Mouse (Mus musculus) hindbrain, embryonic 14.5 days (tissue): ENCODE results near the gene Cab39. TPM values are rescaled to one million over a fixed set of nuclear protein-coding genes. Genes with fewer than 3 reads are reported as not detected.

Source experiments
- ATAC-seq: fragments of 200-750 bp; cut with Nextera tagmentation; 2 replicates; pipeline ENCODE4 v1.8.0; 2017; ENCODE audit warnings: moderate number of reproducible peaks, mild to moderate bottlenecking, moderate TSS enrichment, moderate library complexity; ENCODE audit not compliant: low FRiP score
- DNase-seq: peaks from one replicate; pipeline ENCODE4 v3.0.0-alpha.2; 2015; ENCODE audit warnings: low spot score
- H3K27ac ChIP-seq: fragments of 300-500 bp; sonication (generic); 2 replicates; pipeline ENCODE4 v1.5.1; 2014; ENCODE audit warnings: mild to moderate bottlenecking, moderate library complexity
- H3K27me3 ChIP-seq: fragments of 300-500 bp; sonication (generic); 2 replicates; pipeline ENCODE4 v1.6.1; 2014; ENCODE audit warnings: mild to moderate bottlenecking, low read length, mixed read lengths; ENCODE audit not compliant: control insufficient read depth, insufficient read depth
- H3K36me3 ChIP-seq: fragments of 300-500 bp; sonication (generic); replicated peaks from 2 replicates; pipeline ENCODE4 v1.6.1; 2014; ENCODE audit not compliant: control insufficient read depth, insufficient read depth
- H3K4me1 ChIP-seq: fragments of 300-500 bp; sonication (generic); replicated peaks from 2 replicates; pipeline ENCODE4 v1.6.1; 2014; ENCODE audit warnings: antibody characterized with exemption, low read length, mixed read lengths; ENCODE audit not compliant: control insufficient read depth, insufficient read depth
- H3K4me2 ChIP-seq: fragments of 300-500 bp; sonication (generic); replicated peaks from 2 replicates; pipeline ENCODE4 v1.6.1; 2014; ENCODE audit warnings: mild to moderate bottlenecking, moderate library complexity
- H3K4me3 ChIP-seq: fragments of 300-500 bp; sonication (generic); replicated peaks from 2 replicates; pipeline ENCODE4 v1.5.1; 2014; ENCODE audit warnings: mild to moderate bottlenecking, low read length
- H3K9ac ChIP-seq: fragments of 300-500 bp; sonication (generic); 2 replicates; pipeline ENCODE4 v1.6.1; 2014
- H3K9me3 ChIP-seq: fragments of 300-500 bp; sonication (generic); 2 replicates; pipeline ENCODE4 v1.6.1; 2016; ENCODE audit warnings: low read length; ENCODE audit not compliant: control insufficient read depth
- WGBS: fragments of 180-500 bp; shearing (Covaris S2); extraction: QIAGEN DNeasy Blood & Tissue Kit; methylation state at CpG from one replicate; pipeline ENCODE4 v1.1.7; 2014; 5-methylcytosine and 5-hydroxymethylcytosine counted together
- microRNA-seq: library from miRNA; unstranded; fragments of <30 nt; microRNA quantifications from one replicate; pipeline ENCODE4, GENCODE M21; 2016
- polyA plus RNA-seq: library from polyadenylated mRNA; unstranded; fragments of >200 nt; fragmentation: Nextera tagmentation; extraction: Ambion mirVana; gene quantifications from 2 replicates; pipeline ENCODE4 v1.2.1, GENCODE M21; 2014

The Cab39 gene
- polyA plus RNA-seq, 1 experiment from 2014 or later: 77.8 TPM

GRCm38 (mm10) chr1:85898761-85899387 is 105.6 kb downstream of the Cab39 start:
- Histone ChIP-seq H3K4me3 (0 out of 2 replicates have a peak overlapping the region, but pooled peaks have one; percentile 2), H3K27ac (peak overlapping the region; percentile 80), H3K36me3 (peaks cover 10% of the 10 kb centered on the region), H3K4me2 (peak overlapping the region; percentile 65), H3K9me3 (no peaks in the 10 kb centered on the region), H3K4me1 (peaks cover 69% of the 10 kb centered on the region), H3K27me3 (no peaks in the 10 kb centered on the region), H3K9ac (peak overlapping the region; percentile 84)
- DNase-seq (peak; percentile 27), ATAC-seq (no peak)
- 17% methylated on average over 12 of the region's 12 CpGs for WGBS

DNA sequence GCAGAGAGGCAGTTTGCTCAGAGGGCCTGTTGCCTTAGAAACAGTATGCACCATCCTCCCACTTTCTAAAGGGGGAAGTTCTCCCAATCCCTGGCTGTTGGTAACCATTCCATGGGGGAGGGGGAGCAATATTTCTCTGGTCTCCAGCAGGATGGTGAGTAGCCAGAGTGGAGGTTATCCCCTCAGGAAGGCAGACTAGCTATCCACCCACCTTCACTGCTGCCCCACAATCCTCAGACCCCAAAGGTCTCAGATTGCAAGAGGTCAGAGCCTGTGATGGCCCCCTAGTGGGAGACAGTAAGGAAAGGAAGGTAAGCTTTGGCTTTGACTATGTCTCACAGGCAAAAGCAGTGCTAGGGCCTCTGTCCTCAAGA is 106.1 kb downstream of the Cab39 start:
- Histone ChIP-seq H3K4me3 (0 out of 2 replicates have a peak overlapping the region, but pooled peaks have one; percentile 2), H3K9ac (peak overlapping the region; percentile 84), H3K9me3 (no peaks in the 10 kb centered on the region), H3K4me1 (peaks cover 69% of the 10 kb centered on the region), H3K36me3 (peaks cover 15% of the 10 kb centered on the region), H3K4me2 (peak overlapping the region; percentile 65), H3K27me3 (no peaks in the 10 kb centered on the region), H3K27ac (peak overlapping the region; percentile 80)
- DNase-seq (no peak), ATAC-seq (no peak)

DNA sequence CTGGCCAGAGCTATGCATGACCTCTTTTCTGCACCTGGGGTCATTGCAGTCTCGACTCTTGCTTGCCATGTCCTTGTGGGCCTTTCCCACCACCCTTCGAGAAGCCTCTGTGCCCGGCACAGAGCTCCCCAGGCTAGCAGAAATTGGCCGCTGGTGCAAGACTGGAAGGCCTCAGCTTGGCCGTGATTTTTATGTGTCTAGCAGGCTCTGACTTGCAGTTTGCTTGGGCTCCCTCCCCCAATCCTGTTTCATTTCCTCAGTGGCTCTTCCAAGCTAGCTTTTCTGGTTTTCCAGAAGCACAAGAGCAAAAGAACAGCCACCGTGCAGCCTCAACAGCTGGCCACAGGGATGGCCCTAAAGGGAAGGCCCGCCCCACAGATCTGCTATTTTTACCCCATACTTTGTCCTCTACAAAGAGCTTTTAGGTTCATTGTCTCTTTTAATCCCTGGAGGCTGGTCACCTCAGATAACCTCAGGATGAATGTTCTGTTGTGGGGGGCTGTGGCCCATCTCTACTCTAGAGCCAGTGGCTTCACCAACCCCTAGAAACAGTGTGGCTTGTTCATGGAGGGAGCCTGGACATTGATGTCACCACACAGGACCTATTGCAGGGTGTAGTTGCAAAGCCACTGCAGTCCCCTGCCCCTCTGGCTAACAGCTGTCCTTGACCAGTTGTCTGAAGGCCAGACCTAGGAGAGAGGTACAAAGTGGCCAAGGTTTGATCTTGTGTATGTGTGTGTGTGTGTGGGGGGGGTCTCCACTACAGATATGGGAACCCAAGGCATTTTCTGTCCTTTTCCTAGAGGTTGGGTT is 107.5 kb downstream of the Cab39 start:
- no peak overlapping the region for H3K27ac ChIP-seq
- H3K9me3 ChIP-seq: no peaks in the 10 kb centered on the region
- H3K27me3 ChIP-seq: no peaks in the 10 kb centered on the region
- WGBS: 75% methylated on average over 7 of the region's 7 CpGs
- no peak for DNase-seq
- no peak for ATAC-seq
- no peak overlapping the region for H3K4me2 ChIP-seq
- H3K4me1 ChIP-seq: peaks cover 67% of the 10 kb centered on the region
- no peak overlapping the region for H3K4me3 ChIP-seq
- H3K36me3 ChIP-seq: peaks cover 27% of the 10 kb centered on the region
- H3K9ac ChIP-seq: no peak overlapping the region

Small RNAs within 50 kb of the gene (microRNA-seq; reads per million reads assigned to microRNA genes)
- gene Gm25472 (not detected), gene Mir8096 (not detected)

Other genes starting within 250 kb of the Cab39 start
- gene G530012D18Rik, start 217.8 kb upstream of the Cab39 start, polyA plus RNA-seq: not detected in 2 replicates
- 0.40 and 0.63 TPM in 2 replicates for gene Sp110, start 194.6 kb upstream of the Cab39 start, polyA plus RNA-seq
- gene Sp140, start 193.1 kb upstream of the Cab39 start, polyA plus RNA-seq: 0.39 and 0.67 TPM in 2 replicates
- 0.27 and 0.48 TPM in 2 replicates for gene Sp100, start 143.5 kb upstream of the Cab39 start, polyA plus RNA-seq
- 0.19 and 0.27 TPM in 2 replicates for gene A630001G21Rik, start 14.8 kb upstream of the Cab39 start, polyA plus RNA-seq
- 124 and 127 TPM in 2 replicates for gene Itm2c, start 100.8 kb downstream of the Cab39 start, polyA plus RNA-seq
- gene 4933407L21Rik, start 135.0 kb downstream of the Cab39 start, polyA plus RNA-seq: 4.8 and 7.5 TPM in 2 replicates
- 0.09 and 0.13 TPM in 2 replicates for gene Gpr55, start 167.6 kb downstream of the Cab39 start, polyA plus RNA-seq
- gene Spata3, start 223.4 kb downstream of the Cab39 start, polyA plus RNA-seq: 0.31 TPM in 2 replicates